Mouse (Mus musculus) right cerebral cortex, adult 18-20 months (tissue): Measurements from ENCODE around the gene Sipa1l1.
A peak's percentile ranks its signal among the peaks of the same experiment; 100 is the strongest.

Source experiments
- DNase-seq: peaks from one replicate; pipeline ENCODE4 v3.0.0; 2022; ENCODE audit warnings: mixed read lengths

Sipa1l1 gene

DNA sequence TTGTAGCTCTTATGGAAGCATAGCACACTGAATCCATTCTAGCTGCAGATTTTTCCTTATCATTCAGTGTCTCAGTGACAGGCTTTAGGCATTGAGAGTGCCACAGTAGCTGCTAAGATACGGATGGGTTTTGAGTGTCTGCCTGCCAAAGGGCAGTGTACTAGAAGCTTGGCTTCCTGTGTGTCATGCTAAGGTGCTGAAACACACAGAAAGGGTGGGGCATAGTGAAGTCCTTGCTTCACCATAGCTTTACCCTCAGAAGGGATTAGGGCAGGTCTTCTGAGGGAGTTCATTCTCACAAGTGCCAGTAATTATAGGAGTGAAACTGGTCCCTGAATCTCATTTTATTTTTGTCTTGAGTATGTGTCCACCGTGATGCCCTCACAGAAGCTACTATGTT, 82.2 kb downstream of the Sipa1l1 start:
- DNase-seq, result no peak

DNA sequence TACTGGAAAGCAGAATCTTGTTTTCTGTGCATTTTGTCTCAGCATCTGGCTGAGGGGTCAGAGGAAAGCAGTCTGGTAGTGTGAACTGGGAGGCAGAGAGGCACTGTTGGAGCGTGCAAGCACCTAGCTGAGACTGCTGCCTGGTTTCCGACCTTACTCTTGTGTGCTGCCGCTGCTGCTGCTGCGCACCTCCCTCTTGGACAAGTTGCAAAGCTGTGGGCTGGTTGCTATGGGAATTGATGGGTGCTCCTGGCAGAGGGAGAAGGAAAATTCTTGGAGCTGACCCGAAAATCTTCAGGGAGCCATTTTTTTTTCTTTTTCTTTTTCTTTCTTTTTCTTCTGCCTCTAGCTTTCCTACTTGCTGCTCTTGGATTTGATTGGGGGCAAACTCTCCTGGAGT, 85.0 kb downstream of the Sipa1l1 start:
- DNase-seq, result peak; percentile 84

DNA sequence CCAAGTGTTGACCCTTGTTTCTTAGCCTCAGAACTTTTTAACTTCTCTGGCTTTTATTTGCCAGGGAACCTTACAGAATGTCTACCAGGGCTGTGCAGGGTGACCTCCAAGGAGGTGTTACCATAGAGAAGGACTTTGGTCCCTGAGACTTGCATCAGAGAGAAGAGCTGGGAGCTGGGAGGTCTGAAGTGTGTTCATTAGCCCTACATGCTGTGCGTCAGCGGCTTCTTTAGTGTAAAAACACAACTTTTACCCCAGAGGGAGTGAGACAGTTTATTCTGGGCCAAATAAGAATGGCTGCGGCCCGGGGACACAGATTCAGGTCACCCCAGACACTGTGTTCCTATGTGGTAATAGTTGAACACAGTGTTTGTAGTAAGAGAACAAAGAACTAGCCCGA, 86.9 kb downstream of the Sipa1l1 start:
- no peak for DNase-seq

DNA sequence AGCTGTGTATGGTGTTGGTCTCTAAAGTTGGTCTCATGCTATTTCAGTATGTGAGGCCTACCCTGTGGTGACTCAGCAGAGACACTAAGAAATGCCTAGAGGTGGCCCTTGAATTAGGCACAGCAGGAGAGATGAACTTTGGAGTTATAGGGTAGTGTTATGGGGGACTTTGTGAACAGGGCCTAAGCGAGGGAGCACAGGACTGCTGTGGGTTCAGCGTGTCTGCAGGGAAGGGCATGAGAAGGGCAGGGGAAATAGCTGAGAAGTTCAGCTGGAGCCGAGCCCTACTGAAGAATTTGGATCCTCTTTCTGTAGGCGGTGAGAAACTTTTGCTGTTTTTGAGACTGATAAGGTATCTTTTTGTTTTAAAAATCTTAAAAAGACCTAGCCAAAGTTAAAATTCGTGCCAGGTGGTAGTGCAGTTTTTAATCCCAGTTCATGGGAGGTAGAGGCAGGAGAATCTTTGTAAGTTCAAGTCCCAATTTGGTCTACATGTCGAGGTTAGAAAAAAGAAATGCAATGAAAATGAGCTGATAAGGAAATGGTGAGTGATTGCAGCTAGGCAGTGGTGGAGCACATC, 87.9 kb downstream of the Sipa1l1 start:
- no peak for DNase-seq

DNA sequence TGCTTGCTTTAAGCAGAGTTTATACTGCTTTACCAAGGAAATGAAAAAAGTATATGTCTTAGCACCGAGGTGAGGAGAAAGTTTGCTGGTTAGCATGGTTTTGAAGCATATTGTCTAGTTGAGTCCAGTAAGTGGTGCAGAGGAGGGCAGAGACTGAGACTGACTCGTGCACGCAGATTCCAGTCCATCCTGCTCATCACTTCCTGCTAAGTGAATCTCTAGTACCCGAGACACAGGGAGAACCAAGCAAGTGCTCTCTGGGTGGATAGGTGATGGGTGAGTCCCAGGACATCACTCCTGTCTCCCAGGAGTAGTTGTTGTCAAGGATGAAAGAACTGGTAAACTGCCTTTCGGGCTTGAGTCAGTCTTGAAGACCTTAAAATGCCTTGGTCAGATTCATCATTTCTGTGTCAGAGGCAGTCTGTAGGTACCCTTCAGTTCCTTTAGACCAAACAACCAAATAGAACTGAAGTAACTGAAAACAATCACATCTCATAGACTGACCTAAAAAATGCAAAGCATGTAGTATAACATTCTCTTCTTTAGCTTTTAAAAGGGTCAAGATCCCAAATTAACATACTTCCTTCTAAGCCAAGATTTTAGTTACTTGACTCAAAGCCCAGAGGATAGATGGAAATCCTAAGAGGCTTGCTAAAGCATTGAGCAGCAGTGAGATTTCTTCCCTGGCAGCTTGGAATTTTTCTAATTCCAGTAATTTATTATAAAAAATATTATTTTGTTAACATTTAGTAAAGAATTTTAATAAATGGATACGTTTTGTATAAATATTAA, 89.1 kb downstream of the Sipa1l1 start:
- DNase-seq, result no peak

DNA sequence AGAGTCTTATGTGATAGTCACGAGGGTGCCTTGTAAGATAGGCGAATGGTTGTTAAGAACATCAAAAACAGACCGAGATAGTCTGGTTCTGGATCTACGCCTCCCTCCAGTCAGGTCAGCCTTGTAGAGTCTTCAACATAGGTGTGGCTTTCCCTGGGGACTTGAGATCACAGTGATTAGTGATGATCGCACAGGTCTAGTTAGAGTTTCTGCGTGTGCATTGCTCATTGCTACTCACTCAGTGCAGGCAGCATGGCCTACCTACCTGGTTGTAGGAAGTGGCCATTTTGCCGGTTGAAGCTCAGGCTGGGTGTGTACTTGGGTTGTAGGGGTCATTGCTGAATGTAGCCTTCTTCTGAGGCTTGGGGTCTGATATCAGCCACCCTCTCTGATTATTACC, 94.3 kb downstream of the Sipa1l1 start:
- DNase-seq, result no peak

DNA sequence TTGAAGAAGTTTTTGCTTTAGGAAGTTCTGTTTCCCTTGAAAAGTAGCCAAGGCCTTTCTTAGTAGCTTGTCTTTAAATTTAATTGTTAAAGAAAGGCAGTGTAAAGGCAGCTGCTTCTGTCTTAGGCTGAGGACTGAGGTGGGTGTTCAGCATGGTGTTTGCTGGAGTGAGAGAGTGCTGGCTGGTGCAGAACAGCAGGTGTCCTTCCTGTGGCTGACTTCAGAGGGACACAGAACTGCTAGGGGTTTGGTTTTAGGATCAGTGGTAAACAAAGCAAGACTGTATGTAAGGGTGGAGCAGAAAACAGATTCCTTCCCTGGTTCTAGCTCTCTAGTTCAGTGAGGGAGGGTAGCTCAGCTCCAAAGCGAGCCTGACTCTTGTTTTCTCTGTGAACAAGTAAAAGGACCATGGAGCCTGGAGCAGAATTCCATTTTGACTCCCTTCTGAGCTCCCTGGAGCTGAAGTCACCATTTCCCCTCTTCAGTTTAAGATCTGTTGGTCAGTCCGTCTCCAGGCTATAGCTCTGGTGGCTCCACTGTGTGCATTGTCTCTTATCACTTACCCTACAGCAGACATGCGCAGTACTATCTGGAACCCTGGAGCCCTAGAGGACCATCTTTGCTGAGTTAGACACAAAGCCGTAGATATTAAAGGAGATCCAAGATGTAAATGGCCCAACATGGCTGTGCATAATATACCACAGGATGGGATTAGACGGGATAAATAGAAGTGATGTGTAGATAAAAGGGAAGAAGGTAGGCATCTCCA, 95.1 kb downstream of the Sipa1l1 start:
- no peak for DNase-seq

DNA sequence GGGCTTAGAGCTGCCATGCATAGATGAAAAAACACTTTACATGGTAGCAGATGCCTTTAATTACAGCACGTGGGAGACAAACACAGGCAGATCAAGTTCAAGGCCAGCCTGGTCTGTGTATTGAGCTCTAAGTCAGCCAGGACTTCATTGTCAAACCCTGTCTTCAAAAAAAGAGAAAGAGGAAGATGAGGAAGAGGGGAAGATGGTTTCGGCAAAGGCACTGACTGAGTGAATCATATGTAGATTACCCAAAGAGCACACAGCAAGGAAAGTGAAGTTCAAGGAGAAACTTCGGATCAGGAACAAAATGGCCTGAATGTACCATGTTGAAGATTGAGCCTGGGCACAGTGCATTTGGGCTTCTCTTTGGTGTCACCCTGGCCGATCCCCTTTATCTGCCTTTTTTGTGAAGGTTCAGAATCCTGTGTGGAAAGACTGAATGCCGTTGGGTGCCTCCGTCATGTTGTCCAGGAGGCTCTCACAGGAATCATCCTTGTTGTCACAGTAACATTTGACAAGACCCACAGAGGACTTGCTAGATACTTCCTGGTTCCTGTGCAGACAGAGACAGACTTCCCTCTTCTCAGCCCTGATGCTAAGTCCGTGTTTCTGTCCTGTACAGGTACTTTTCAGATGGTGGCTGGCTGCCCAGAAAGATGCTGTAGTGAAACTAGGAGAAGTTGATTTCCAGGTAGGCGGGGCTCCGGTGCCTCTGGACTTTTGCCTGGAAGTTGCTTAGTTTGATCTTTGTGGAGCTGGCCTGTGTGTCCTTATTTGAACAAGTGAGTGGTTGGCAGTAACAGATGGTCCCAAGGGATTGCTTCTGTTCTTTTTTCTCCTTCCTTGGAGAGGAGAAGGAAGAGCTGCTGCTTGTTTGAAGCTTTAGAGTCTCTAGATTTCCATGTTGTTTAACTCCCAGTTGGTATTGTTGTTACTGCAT, 96.5 kb downstream of the Sipa1l1 start:
- DNase-seq, result peak; percentile 69

DNA sequence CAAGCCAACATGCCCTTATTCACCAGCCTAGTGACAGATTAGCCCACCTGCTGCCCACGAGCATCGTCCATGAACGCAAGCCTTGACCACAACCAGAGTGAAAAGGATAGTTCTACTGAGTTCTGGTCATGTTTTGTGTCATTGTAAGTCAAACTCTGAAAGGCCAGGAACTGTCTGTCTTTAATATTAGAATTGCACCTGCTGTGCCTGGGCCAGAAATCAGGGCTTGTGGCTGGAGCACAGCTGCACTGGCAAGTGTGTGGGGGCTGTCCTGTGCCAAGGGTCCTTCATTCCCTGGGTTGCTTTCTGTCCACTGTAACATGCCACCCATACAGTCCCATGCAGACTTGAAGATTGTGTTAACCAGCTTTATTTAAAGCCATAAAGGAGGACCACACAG, 102.3 kb downstream of the Sipa1l1 start:
- no peak for DNase-seq

DNA sequence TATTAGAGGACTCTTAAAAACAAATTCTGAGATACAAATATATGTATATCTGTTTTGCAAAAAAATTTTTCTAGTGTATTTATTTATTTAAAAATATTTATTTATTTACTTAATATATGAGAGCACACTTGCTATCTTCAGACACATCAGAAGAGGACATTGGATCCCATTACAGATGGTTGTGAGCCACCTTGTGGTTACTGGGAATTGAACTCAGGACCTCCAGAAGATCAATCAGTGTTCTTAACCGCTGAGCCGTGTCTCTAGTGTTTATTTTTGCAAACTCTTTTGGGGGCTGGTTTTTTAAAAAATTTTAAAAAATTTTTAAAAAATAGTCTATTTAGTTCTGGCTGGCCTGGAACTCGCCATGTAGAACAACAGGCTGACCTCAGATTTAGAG, 104.4 kb downstream of the Sipa1l1 start:
- no peak for DNase-seq

DNA sequence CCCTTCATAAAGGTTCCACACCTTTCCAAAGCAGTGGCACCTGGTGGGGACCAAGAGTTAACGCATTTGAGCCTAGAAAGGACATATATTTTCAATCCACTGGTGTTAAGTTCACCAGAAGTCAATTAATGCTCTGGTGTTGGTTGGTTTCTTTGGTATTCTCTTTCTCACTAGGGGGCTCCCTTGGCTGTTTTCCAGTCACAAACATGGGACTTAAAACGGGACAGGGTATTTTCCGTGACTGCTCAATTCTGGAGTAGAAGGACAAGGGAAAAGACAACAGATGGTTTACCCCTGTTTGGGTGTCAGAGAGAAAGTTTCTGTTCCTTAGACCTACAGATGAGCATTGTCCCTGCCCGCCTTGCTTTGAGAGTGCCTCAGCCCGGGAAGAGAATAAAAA, 105.5 kb downstream of the Sipa1l1 start:
- no peak for DNase-seq

DNA sequence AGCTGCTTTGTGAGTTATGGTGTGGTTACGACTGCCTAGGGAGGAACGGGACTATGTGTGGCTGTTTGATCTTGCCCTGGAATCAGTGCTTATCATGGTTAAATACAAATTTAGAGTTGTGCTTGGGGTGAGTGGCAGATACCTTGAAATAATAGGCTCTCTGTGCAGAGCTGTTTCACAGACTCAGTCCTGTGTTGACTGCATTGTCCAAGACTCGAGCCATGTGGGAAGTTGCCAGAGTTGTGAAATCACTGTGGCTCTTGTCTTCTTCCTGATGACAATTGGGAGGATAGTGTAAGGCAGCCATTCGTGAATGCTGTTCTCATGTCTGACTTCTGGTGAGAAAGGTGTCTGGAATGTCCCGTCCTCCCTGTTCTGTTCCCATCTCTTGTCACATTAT, 106.6 kb downstream of the Sipa1l1 start:
- no peak for DNase-seq

DNA sequence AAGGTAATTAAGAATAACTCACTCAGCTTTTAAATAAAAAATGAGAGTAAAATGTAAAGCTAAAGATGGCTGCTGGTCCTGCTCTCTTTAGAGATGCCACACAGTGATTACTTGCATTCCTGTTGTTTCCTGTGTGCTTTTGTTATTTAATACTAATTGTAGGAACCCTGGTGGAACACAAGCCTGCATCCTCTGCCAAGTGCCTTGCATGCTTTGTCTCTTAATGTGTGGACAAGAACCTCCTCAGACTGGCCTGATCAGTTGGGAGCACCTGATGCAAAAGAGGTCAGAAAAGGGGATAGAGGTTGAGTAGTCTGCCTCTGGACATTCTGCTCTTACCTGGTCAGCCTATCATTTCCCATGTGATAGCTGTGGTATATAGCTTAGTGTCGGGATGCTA, 107.5 kb downstream of the Sipa1l1 start:
- no peak for DNase-seq

DNA sequence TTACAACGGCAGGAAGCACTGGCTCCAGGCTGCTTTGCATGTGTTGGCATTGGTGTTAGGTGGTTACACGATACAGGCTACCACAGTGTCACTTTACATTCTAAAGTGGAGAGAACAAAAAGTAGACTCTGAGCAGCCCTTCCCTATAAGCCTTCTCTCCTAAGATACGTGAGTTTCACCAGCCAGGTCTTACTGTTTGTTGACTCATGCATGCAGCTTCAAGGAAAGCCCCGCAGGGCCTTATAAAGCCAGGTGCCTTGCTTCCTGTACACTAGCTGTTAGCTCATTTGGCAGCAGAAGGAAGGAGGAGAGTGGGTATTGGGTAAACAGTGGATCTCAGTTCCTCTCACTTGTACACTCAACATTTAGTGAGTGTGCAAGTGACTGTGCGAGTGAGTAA, 115.5 kb downstream of the Sipa1l1 start:
- no peak for DNase-seq

DNA sequence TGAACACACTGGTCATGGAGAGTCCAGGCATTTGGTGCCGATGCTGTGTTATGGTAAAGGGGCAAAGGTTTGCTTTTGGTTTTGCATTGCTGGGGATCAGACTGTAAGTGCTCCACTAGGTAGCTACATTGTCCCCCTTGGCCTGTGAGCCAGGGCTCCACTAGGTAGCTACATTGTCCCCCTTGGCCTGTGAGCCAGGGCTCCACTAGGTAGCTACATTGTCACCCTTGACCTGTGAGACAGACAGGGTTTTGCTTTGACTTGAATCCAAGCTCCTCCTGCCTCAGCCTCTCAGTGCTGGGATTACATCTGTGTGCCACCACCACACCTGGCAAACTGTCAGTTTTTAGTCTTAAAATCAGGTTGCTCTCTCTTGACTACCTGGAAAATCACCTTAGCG, 115.9 kb downstream of the Sipa1l1 start:
- no peak for DNase-seq

DNA sequence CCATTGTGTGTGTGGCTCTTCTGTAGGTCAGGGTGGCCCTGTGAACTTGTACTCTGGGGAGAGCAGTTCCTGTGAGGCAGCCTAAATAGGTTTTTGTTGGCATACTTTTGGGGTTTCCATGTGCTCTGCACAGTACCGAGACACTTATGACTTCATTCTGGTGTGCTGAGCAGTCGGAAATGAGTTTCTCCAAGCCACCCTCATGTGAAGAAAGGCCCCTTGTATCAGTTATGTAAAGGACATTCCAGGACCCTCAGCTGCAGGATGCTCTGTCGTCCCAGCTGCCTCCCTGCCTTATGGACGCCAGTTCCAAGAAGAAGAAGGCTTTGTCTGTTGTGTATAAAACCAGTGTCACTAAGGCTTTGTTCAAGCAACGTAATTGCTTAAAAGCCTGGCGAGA, 116.9 kb downstream of the Sipa1l1 start:
- no peak for DNase-seq

DNA sequence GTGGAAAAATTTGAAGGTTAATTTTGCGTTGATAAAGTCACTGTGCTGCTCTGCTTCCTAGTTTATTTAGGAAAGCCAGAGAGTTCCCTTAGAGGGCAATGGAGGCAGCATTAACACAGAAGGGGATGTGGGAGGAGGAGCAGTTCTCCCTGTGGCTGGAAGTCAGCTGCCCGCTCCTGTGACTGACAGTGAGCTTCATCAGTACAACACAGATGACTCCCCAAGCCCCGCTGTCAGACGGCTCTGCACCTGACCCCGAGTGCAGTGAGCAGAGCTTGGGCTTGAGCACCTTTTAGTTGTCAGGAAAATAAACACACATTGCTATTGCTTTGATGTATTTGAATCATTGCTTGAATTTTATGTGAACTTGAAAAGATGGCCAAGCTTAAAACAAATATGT, 117.7 kb downstream of the Sipa1l1 start:
- no peak for DNase-seq

DNA sequence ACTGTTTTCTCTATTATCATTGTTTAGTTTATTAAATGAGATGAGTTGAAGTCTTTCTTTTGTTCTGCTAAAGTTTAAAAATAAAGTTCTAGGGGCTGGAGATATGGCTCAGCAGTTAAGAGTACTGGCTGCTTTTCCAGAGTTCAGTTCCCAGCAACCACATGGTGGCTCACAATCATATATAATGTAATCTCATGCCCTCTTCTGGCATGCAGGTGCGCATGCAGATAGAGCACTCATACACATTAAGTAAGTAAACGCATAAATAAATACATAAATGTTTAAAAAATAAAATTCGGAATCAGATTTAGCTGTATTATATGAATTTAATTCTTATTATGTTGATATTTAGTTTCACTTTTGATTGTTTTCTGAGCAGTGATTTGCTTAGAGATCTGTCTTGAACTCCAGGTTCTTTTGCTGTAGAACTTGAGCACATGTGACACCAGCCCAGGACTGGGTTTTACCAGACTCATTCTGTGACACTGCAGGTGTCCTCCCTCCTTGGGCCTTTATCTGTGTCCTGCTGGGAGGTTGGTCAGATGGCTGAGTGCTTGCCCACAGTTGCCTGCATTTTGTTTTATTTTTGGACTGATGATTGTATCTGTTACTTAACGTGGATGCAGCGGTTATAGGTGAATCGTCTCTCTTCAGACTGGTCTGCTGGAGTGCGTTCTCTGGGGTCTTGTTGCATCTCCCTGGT, 124.6 kb downstream of the Sipa1l1 start:
- no peak for DNase-seq

DNA sequence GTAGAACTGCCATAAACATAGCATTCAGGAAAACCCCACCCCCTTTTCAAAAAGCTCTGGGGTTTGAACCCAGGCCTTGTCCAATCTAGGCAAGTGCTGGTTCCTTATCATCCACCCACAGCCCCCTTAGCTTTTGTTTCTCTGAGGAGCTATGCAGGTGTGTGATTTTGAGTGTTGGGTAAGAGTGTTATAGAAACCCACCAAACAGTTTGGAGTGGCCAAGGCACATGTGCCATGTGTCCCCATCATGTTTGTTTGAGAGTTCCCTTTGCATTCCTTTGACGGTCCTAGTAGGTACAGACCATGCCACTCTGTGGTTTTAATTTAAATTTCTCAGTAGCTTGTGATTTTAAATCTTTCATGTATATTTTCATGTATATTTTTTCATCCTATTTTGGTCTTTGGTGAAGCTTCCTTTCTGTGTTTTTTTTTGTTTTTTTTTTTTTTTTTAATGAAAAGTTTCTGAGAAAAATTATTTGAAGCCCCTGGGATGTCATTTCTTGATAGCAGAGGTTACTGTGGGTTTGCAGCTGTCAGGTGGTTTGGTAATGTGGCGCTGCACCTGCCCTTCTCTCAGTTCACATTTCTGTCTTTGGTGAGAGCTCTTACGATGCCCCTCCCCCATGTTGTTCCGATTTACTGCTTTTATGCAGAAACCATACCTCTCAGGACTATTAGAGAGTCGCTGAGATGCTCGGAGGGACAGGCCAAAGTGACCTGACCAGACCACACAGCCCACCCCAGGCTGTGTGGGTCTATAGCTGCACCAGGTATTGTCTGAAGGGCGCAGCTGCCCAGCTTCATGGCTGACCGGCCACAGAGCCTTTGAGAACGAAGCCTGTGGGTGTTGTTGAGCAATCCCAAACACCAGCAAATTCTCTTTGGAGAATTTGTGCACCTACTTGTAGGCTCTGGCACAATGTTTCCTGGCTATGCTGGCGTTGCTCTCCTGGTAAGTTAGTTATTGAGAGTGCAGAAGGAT, 126.1 kb downstream of the Sipa1l1 start:
- DNase-seq, result no peak

DNA sequence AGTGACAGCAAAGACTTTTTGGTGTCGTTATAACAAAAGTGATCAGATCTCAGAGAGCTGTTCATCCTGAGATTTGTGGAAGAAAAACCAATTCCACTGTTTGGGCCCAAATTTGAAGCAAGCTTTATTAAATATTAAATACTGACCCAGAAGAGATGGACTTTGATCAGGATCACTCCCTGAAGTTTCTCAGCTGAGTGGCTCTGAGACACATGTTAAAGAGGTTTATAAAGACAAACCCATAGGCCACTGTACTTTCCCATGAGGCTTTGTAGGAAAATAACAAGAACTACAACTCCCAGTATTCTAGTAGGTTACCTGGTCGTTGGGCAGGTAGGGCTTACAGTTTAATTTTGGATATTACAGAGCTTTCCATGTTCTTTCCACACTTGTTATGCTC, 127.2 kb downstream of the Sipa1l1 start:
- DNase-seq, result no peak

DNA sequence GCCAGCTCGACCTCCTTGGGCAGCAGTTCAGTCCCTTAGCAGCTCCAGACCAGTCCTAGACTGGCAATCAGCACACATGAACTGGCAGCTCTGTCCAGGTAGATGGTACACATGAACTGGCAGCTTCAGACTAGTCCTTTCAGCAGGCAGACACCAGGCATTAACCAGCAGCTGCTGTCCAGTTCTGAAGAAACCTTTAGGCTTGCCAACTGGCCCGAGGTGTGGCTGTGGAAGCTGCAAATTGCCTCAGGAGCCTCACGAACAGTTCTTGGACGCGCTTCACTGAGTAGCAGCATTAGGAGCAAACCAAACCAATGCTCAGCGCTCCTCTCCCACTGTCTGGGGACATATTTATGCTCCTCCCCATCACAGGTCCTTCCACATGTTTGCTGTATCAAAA, 128.1 kb downstream of the Sipa1l1 start:
- DNase-seq, result no peak
